Mouse (Mus musculus) midbrain, embryonic 16.5 days (tissue): ENCODE measurements around the gene Tmem265. TPM values are rescaled to one million over a fixed set of nuclear protein-coding genes. Genes with fewer than 3 reads are reported as not detected.

Experiments used
- ATAC-seq: fragments of 200-750 bp; cut with Nextera tagmentation; 2 replicates; pipeline ENCODE4 v1.8.0; 2017; ENCODE audit warnings: moderate TSS enrichment
- H3K27ac ChIP-seq: fragments of 300-500 bp; sonication (generic); 2 replicates; pipeline ENCODE4 v1.5.1; 2014; ENCODE audit warnings: mild to moderate bottlenecking, low read length, mixed read lengths
- H3K27me3 ChIP-seq: fragments of 300-500 bp; sonication (generic); 2 replicates; pipeline ENCODE4 v1.6.1; 2014; ENCODE audit warnings: low read depth, low read length, mixed read lengths; ENCODE audit not compliant: control insufficient read depth, insufficient read depth
- H3K36me3 ChIP-seq: fragments of 300-500 bp; sonication (generic); 2 replicates; pipeline ENCODE4 v1.6.1; 2014; ENCODE audit warnings: mild to moderate bottlenecking, low read length, moderate library complexity, mixed read lengths; ENCODE audit not compliant: control insufficient read depth, insufficient read depth
- H3K4me1 ChIP-seq: fragments of 300-500 bp; sonication (generic); 2 replicates; pipeline ENCODE4 v1.6.1; 2014; ENCODE audit warnings: mild to moderate bottlenecking, low read length, mixed read lengths; ENCODE audit not compliant: control insufficient read depth, insufficient read depth
- H3K4me2 ChIP-seq: fragments of 300-500 bp; sonication (generic); 2 replicates; pipeline ENCODE4 v1.6.1; 2014; ENCODE audit warnings: mild to moderate bottlenecking, low read length, mixed read lengths
- H3K4me3 ChIP-seq: fragments of 300-500 bp; sonication (generic); 2 replicates; pipeline ENCODE4 v1.5.1; 2014; ENCODE audit warnings: low read depth, mild to moderate bottlenecking, low read length, moderate library complexity, mixed read lengths
- H3K9ac ChIP-seq: fragments of 300-500 bp; sonication (generic); 2 replicates; pipeline ENCODE4 v1.6.1; 2014; ENCODE audit warnings: low read depth, low read length, mixed read lengths
- H3K9me3 ChIP-seq: fragments of 300-500 bp; sonication (generic); replicated peaks from 2 replicates; pipeline ENCODE4 v1.6.1; 2014; ENCODE audit warnings: mild to moderate bottlenecking, low read length, mixed read lengths; ENCODE audit not compliant: control insufficient read depth, poor library complexity, severe bottlenecking
- WGBS: fragments of 180-500 bp; shearing (Covaris S2); extraction: QIAGEN DNeasy Blood & Tissue Kit; methylation state at CpG from one replicate; pipeline ENCODE4 v1.1.7; 2014; 5-methylcytosine and 5-hydroxymethylcytosine counted together
- polyA plus RNA-seq: library from polyadenylated mRNA; unstranded; fragments of >200 nt; fragmentation: Nextera tagmentation; extraction: Ambion mirVana; gene quantifications from 2 replicates; pipeline ENCODE4 v1.2.1, GENCODE M21; 2015

Tmem265 gene
- polyA plus RNA-seq, 1 experiment from 2014 or later = 8.5 TPM

GRCm38 (mm10) chr7:127585031-127585430 is 23.8 kb downstream of the Tmem265 start:
- Histone ChIP-seq H3K4me2 (no peak overlapping the region), H3K9me3 (no peaks in the 10 kb centered on the region), H3K4me3 (no peak overlapping the region), H3K9ac (no peak overlapping the region), H3K4me1 (peaks cover 16% of the 10 kb centered on the region), H3K27ac (no peak overlapping the region), H3K27me3 (no peaks in the 10 kb centered on the region), H3K36me3 (peaks cover 25% of the 10 kb centered on the region)
- WGBS = 89% methylated on average over 7 of the region's 7 CpGs
- ATAC-seq = no peak

- Histone ChIP-seq H3K36me3 (peaks cover 29% of the 10 kb centered on the region), H3K9me3 (no peaks in the 10 kb centered on the region), H3K4me1 (peaks cover 16% of the 10 kb centered on the region), H3K4me3 (no peak overlapping the region), H3K27me3 (no peaks in the 10 kb centered on the region), H3K27ac (no peak overlapping the region), H3K9ac (no peak overlapping the region), H3K4me2 (no peak overlapping the region)
- no peak for ATAC-seq
- 85% methylated on average over 6 of the region's 6 CpGs for WGBS
Observed at GRCm38 (mm10) chr7:127586149-127586548, 25.0 kb downstream of the Tmem265 start.

- H3K9ac ChIP-seq = no peak overlapping the region
- H3K4me3 ChIP-seq = peak overlapping the region; percentile 92; the same call in 1 of the 2 replicates
- no peaks in the 10 kb centered on the region for H3K9me3 ChIP-seq
- 70% methylated on average over 5 of the region's 5 CpGs for WGBS
- ATAC-seq = no peak
- peaks cover 16% of the 10 kb centered on the region for H3K4me1 ChIP-seq
- peak overlapping the region; percentile 96 for H3K4me2 ChIP-seq
- H3K27ac ChIP-seq = peak overlapping the region; percentile 72; the same call in 1 of the 2 replicates
- H3K36me3 ChIP-seq = peaks cover 38% of the 10 kb centered on the region
- H3K27me3 ChIP-seq = no peaks in the 10 kb centered on the region
Observed at GRCm38 (mm10) chr7:127587196-127587595, 26.0 kb downstream of the Tmem265 start.

- WGBS = under 1% methylated on average over 50 of the region's 50 CpGs
- no peaks in the 10 kb centered on the region for H3K9me3 ChIP-seq
- peak within 1 kb of the TSS; percentile 92 for H3K4me3 ChIP-seq
- peaks cover 16% of the 10 kb centered on the region for H3K4me1 ChIP-seq
- peak; percentile 97 for ATAC-seq
- H3K9ac ChIP-seq = peak within 1 kb of the TSS; percentile 82
- H3K4me2 ChIP-seq = peak within 1 kb of the TSS; percentile 96
- peaks cover 36% of the 10 kb centered on the region for H3K36me3 ChIP-seq
- H3K27me3 ChIP-seq = no peaks in the 10 kb centered on the region
- H3K27ac ChIP-seq = peak within 1 kb of the TSS; percentile 72
Observed at GRCm38 (mm10) chr7:127588011-127588871, 27.1 kb downstream of the Tmem265 start, which contains the start of the genes Ccdc189 and Rnf40. Ccdc189 (minus strand) TSS chr7:127588595. Rnf40 (plus strand) TSS chr7:127588767.

- Histone ChIP-seq H3K9ac (peak overlapping the region; percentile 82), H3K4me3 (peak overlapping the region; percentile 92), H3K36me3 (peaks cover 36% of the 10 kb centered on the region), H3K9me3 (no peaks in the 10 kb centered on the region), H3K27ac (peak overlapping the region; percentile 72), H3K4me2 (peak overlapping the region; percentile 96), H3K27me3 (no peaks in the 10 kb centered on the region), H3K4me1 (peaks cover 16% of the 10 kb centered on the region)
- no peak for ATAC-seq
- 5% methylated on average over 29 of the region's 29 CpGs for WGBS
Observed at GRCm38 (mm10) chr7:127588901-127589300, 27.7 kb downstream of the Tmem265 start.

- Histone ChIP-seq H3K36me3 (peaks cover 42% of the 10 kb centered on the region), H3K9ac (no peak overlapping the region), H3K4me1 (peaks cover 16% of the 10 kb centered on the region), H3K27me3 (no peaks in the 10 kb centered on the region), H3K27ac (no peak overlapping the region), H3K9me3 (no peaks in the 10 kb centered on the region), H3K4me3 (no peak overlapping the region; the same call in 1 of the 2 replicates), H3K4me2 (peak overlapping the region; percentile 96)
- no peak for ATAC-seq
- WGBS = 93% methylated on average over 9 of the region's 9 CpGs
Observed at GRCm38 (mm10) chr7:127589637-127590036, 28.4 kb downstream of the Tmem265 start.

- Histone ChIP-seq H3K4me2 (no peak overlapping the region), H3K4me3 (no peak overlapping the region), H3K9me3 (no peaks in the 10 kb centered on the region), H3K27me3 (no peaks in the 10 kb centered on the region), H3K9ac (no peak overlapping the region), H3K36me3 (peaks cover 51% of the 10 kb centered on the region), H3K27ac (no peak overlapping the region), H3K4me1 (peaks cover 16% of the 10 kb centered on the region)
- WGBS = 96% methylated on average over 10 of the region's 10 CpGs
- ATAC-seq = no peak
Observed at GRCm38 (mm10) chr7:127591108-127591507, 29.9 kb downstream of the Tmem265 start.

GRCm38 (mm10) chr7:127592575-127592974 is 31.4 kb downstream of the Tmem265 start:
- ATAC-seq = no peak
- peaks cover 66% of the 10 kb centered on the region for H3K36me3 ChIP-seq
- peaks cover 9% of the 10 kb centered on the region for H3K4me1 ChIP-seq
- no peak overlapping the region for H3K4me2 ChIP-seq
- WGBS = 92% methylated on average over 14 of the region's 14 CpGs
- no peak overlapping the region for H3K9ac ChIP-seq
- H3K4me3 ChIP-seq = no peak overlapping the region
- no peak overlapping the region for H3K27ac ChIP-seq
- H3K27me3 ChIP-seq = no peaks in the 10 kb centered on the region
- no peaks in the 10 kb centered on the region for H3K9me3 ChIP-seq

- Histone ChIP-seq H3K27me3 (no peaks in the 10 kb centered on the region), H3K36me3 (peaks cover 63% of the 10 kb centered on the region), H3K9ac (no peak overlapping the region), H3K4me2 (no peak overlapping the region), H3K4me1 (no peaks in the 10 kb centered on the region), H3K27ac (no peak overlapping the region), H3K4me3 (no peak overlapping the region), H3K9me3 (no peaks in the 10 kb centered on the region)
- ATAC-seq = no peak
- 97% methylated on average over 17 of the region's 17 CpGs for WGBS
Observed at GRCm38 (mm10) chr7:127596747-127597146, 35.6 kb downstream of the Tmem265 start.
